Mouse (Mus musculus): ENCODE results near the gene Olfr33.
A peak's percentile ranks its signal among the peaks of the same experiment; 100 is the strongest.

DNA sequence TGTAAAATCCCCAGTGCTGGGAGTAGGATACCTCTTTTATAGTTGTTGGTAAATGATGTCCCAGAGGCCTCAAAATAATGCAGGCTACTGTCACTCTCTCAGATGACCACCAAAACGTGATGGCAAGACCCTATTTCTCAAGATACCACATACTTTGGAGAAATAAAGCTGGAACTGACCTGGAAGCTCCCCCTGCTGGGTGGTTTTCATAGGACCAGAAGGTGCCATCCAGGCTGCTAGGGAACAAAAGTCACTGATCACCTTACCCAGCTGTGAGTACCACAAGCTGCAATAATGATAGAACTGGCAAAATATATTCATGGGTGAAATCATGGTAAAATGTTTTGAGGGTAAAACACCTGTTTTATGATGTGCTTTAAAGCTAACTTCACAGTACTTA lies 33.2 kb upstream of the Olfr33 start:
- TF ChIP-seq CTCF (IDR thresholded peaks at IDR 0.05; ENCODE audit: extremely low read depth, insufficient read length, insufficient replicate concordance, low read depth, low read length) (peak; percentile 11; the same call in 1 of the 2 replicates), POLR2A (IDR thresholded peaks at IDR 0.05; ENCODE audit: low read depth, low read length) (no peak)
